Mouse (Mus musculus) thymus, adult 2 months (tissue): Measurements from ENCODE around the gene Eya4.

Experiments used
- CTCF ChIP-seq: fragments of 200-500 bp; IDR thresholded peaks from 2 replicates; pipeline ENCODE4 v1.5.1; 2012; ENCODE audit warnings: mild to moderate bottlenecking, control low read depth, low read length, moderate library complexity, borderline replicate concordance; ENCODE audit not compliant: control insufficient read depth, poor library complexity, insufficient read depth; ENCODE audit errors: extremely low read depth
- POLR2A ChIP-seq: fragments of 200-500 bp; IDR thresholded peaks from 2 replicates; pipeline ENCODE4 v1.6.1; 2012; ENCODE audit warnings: mild to moderate bottlenecking, low read length, control low read depth, moderate library complexity; ENCODE audit not compliant: control insufficient read depth, poor library complexity, insufficient read depth; ENCODE audit errors: extremely low read depth

DNA sequence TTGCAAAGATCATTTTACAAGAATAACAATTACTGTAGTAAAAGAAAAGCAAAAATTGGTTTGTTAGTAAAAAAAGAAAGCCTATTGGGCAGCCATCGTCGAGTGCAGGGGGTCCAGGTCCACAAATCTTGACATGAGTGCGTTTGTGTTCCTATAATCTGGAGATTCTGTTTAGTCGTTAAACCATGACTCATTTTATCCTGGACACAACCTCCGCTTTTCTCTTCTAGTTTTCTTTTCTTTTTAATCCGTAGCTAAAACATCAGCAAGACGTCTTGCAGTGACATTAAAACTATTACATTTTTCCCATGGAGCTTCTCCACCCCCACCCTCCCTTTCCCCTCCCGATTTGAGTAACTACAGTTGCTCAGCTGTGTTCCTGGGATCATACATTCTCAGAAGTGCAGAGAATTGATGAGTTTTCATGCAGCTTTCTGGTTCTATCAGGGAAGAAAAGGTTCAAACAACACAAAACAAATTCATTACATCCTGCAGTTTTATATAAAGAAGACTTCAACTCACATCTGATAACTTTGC, 297.1 kb downstream of the Eya4 start:
- TF ChIP-seq CTCF (no peak), POLR2A (no peak)
